Mouse (Mus musculus) heart, adult 8-10 months (tissue): ENCODE data around the gene Actb. TPM values are rescaled to one million over a fixed set of nuclear protein-coding genes. Genes with fewer than 3 reads are reported as not detected.
"Not testable (repeated sequence)": the region's sequence is repeated elsewhere in the genome, so short reads cannot be mapped to it uniquely, and the experiment has no call there.

ENCODE experiments used
- DNase-seq: peaks from one replicate; pipeline ENCODE4 v3.0.0; 2022; ENCODE audit warnings: low spot score
- total RNA-seq, 4 experiments: library from RNA; stranded (reverse); gene quantifications; 2 replicates each; pipeline ENCODE4 v1.2.4; 2022

The Actb gene
- total RNA-seq, 4 experiments from 2014 or later: 461 to 845 (median 654) TPM

DNA sequence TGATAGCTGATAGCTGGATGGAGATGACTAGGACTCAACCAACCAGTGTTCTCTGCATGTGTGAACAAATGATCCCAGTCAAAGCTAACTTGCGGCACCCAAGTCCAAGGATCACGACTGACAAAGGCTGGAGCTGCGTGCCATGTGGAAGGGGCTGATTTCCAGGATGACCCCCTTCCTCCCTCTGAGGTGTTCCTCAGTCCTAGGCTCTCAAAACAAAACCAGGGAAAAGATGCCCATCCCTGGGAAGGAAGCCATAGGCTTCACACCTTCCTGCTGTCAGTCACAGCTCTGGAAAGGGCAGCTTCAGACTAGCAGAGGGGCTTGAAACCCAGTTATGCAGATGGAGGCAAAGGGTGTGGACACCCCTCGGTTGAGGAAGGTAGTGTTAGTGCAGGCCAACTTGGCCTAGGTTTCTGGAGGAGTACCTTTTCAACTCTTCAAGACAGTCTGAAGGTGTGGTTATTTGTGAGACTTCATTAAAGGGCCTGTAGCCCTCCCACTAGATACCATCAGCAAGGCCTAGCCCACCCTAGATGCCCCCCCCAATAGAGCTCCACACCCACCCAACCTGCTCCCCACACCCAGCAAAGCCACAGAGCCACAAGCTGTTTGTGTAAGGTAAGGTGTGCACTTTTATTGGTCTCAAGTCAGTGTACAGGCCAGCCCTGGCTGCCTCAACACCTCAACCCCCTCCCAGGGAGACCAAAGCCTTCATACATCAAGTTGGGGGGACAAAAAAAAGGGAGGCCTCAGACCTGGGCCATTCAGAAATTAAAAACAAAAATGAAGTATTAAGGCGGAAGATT is 3.8 kb downstream of the Actb start:
- DNase-seq: no peak

DNA sequence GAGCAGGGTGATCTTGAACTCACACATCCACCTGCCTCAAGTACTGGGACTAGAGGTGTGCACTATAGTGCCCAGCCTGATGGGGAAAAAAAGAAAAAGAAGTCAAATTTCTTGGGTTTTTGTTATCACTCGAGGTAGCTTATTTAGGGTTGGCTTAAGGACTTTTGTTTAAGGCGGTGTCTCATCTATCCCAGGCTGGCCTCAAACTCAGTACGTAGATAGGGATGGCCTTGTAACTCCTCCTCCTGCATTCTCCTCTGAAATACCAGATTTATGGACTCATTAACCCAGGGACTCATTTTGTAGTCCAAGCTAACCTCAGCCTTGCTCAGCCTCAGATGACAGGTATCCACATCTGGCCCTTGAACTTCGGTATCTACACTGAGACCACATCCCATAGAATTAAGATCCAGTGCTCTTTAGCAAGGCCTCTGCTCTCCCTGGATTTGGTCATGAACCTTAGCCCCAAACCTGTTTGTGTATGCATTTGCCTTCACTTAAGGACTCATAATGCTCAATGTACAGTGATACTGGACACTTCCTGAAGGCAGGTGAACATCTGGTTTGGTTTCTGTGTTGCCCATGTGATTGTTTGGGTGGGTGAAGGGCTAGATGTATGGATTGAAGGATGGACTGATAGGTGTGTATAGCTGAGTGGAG is 4.6 kb downstream of the Actb start:
- DNase-seq: no peak

DNA sequence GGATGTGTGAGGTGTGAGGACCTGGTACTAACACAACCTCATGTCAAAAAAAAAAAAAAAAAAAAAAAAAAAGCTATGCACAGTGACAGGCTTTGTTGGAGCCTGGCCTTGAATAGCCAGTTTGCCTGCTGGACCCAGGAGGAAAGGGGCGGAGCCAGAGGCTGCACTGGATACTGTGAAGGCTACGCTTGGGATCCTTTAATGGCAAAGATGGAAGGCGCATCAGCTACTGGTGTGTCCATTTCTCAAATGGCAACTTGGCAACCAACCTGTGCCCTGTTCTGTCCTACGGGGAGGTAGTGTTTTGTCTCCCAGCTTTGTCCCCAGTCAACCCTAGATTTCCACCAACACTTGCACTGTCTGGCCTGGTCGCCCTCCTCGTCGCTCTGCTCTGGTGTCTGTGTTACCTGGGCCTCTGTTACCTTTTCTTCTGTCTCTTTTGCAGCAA is 5.2 kb downstream of the Actb start:
- DNase-seq: no peak

DNA sequence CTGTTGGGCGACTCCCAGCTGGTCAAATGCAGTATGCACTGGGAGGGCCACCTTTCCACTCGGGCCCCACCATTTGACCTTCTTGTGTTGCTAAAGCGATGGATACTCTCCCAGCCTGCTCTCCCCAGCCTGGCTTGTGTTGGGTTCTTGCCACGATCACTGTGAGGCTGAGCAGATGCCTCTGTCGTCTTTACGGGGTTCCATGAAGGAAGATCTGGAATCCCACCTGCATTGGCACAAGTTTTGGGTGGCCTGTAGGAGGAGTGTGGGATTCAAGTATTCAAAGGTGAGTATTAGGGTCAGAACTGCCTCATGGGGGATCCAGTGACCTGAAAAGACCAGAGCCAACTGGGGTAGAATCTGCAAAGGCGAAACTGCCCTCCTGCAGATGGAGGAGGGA is 5.9 kb downstream of the Actb start:
- DNase-seq: no peak

DNA sequence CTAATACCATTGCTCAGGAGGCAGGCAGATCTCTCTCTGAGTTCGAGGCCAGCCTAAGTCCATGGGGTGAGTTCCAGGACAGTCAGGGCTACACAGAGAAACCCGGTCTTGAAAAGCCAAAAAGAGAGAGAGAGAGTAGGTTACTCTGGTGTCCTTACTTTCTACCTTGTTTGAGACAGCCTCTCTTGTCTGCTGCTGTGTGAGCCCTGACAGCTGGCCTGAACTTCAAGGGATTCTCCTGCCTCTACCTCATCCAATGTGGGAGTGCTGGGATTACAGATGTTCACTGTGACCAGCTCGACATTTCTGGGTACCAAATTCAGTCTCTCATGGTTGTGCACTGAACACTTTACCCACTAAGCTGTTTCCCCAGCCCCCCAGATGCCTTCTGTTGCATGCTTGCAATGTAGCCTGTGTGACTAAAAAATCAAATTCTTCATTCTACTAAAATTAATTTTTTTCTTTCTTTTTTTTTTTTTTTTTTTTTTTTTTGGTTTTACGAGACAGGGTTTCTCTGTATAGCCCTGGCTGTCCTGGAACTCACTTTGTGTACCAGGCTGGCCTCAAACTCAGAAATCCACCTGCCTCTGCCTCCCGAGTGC is 6.5 kb downstream of the Actb start:
- no peak for DNase-seq

DNA sequence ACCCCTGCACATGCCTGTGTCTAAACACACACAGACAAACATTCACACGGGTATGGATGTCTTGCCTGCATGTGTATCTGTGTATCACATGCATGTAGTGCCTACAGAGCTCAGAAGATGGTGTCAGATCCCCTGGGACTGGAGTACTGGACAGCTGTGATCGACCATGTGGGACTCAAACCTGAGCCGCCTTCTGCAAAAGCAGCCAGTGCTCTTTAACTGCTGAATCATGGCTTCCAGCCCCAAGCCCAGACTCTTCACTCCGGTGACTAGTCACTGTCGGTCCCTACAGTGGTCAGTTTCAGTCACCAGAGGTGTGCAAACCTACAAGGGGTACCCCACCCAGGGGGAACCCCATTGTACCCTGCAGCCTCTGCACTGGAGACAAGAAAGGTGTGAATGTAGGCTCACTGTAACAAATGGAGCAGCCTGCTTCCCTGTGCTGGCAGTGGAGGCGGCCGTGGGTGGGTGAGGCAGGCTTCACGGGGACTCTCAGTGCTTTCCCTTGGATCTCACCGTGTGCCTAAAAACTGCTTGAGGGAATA is 7.4 kb downstream of the Actb start:
- no peak for DNase-seq

DNA sequence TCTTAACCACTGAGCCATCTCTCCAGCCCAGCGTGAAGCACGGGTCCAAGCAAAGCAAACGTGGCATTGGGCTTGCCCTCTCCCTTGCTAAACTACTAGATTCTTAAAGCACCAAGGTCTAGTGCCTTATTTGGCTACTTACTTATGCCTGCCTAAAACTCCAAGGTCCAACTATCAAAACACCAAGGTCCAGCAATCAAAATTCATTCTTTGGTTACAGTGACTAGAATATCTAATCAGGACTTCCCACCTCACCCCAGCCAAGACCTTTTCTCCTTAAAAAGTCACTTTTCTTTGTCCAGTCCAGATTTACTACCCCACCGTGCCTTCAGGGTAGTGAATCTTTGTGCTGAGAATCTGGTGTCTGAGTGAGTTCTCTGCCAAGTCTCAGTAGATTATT is 8.2 kb downstream of the Actb start:
- no peak for DNase-seq

DNA sequence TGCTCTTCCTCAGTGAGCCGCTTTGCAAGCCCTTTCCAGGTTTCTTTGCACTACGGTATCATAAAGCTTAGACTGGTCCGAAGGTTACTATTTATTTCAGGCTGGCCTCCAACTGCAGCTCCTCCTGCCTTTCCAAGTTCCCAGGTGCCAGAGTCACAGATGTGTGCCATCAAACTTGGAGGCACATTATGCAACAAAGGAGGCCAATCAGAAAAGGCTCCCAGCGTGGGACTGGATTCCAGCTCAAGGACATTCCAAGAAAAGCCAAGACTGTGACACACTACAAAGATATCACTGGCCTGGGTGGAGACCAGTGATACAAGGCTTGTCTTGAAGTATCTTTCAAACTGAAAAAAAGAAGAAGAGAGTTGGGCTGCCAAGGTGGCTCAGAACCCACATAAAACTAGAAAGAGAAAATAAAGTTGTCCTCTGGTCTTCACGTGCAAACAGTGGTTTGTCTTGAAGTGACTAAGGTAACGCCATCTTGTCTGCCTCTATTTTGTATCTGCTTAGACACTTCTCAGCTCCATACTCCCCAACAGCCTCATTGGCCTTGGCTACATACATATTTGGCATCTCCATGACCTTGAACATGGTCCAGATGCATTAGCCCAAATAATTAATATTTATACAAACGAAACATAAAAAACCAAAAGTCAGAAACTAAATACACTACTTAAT is 8.8 kb downstream of the Actb start:
- DNase-seq: no peak

DNA sequence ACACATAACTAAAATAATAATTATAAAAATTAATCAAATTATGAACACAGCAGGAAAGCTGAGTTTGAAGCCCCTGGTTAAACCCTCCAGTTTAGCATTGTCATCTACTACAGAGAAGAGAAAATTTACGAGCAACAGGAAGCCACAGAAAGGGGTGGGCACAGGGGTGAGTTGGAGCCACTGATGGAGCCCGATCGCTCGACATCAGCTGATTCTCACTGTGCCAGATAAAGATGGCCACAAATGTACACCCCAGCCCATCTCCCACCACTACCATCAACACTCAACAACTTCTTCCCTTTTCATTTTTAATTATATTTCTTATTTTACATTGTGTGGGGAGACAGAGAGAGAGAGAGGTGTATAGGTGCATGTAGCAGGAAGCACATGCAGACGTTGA is 9.8 kb downstream of the Actb start:
- DNase-seq: no peak

DNA sequence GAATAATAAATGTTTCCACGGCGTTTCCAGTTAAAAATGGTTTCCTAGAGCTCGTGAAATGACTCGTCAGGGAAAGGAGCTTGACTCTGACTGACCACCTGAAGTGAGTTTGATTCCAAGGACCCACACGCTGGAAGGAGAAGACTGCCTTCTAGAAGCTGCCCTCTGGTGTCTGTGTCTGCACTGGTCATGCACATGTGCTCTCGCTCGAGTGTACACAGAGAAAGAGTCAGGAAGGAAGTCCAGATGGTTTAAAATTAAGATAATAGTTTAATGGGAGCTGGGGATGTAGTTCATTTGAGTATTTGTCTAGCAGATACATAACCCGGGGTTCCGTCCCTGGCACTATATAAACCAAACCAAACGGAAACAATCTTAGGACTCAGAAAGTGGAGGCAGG is 10.4 kb downstream of the Actb start:
- no peak for DNase-seq

DNA sequence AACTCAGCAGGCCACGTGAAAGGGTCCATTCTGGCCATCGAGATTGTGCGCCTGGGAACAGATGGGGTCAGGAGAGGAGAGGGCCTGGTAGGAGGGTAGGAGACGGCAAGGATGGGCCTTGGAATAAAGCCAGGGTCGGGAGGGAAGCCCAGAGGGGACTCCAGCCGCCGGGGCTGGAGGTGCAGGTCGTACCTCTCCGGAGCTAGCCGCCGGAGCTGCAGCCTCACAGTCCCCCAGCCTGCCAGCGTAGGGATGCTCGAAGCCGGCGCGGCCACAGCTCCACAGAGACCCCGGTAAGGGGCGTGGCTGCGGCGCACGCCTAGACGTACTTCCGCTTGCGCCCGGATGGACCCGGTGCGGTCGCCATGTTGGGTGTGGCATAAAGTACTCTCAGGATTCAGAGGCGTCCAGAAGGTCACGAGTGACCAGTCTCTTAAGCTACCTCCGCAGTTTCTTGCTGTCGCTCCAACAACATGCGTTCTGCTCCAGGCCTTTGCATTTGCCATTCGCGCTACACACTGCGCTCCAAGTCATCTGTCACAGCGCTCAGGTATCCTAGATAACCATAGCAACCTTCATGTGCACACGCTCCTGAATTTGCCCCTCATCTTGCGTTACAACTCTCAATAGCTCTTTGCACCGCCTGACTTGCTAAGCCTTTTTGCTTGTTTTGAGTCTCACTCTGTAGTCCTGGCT is 11.5 kb downstream of the Actb start, which contains the start of gene Fbxl18:
Fbxl18 (minus strand) TSS at position 504 of the 696 bp plus-strand sequence.
- peak; percentile 90 for DNase-seq

DNA sequence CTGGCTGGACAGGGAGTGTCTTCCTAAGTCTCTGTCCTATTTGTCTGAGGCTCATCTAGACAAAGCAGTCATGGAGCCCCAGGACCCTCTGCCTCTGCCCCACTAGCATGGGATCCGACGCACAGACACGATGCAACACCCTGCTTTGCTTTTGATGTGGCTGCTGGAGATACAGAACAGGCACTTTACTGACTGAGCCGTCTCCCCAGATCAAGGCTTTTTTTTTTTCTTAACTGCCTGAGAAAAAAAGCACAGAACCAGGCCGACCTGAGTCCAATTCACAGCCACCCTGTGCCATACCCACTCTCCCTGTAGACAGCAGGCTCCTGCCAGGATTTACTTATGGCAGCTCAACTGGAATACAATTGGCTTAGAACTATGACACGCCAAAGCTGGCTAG is 15.2 kb downstream of the Actb start:
- no peak for DNase-seq

DNA sequence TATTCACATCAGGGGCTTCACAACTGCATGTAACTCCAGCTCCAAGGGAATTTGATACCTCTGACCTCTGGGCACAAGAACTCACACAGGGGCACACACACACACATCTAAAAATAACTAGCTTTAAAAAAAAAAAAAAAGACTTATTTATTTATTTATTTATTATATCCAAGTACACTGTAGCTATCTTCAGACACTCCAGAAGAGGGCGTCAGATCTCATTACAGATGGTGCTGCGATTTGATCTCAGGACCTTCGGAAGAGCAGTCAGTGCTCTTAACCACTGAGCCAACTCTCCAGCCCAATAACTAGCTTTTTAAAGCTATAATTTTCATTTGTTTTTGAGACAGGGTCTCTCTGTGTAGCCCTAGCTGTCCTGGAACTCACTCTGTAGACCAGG is 19.0 kb downstream of the Actb start:
- DNase-seq: not testable (repeated sequence)

DNA sequence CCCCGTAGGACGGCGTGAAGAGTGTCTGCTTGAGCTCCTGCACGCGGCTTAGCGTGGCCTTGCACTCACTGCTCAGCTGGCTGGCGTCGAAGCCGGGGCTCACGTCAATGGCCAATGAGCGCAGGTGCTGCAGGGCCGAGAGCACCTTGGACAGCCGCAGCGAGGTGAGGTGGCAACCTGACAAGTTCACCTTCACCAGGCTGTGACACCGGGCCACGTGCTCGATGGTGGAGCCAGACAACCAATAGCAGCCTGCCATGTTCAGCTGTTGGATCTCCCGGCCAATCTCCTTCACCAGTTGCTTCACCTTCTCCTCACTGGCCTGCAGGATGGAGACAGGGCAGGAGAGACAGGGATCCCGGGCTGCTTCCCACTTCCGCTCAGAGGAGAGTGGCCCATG is 19.8 kb downstream of the Actb start:
- no peak for DNase-seq

DNA sequence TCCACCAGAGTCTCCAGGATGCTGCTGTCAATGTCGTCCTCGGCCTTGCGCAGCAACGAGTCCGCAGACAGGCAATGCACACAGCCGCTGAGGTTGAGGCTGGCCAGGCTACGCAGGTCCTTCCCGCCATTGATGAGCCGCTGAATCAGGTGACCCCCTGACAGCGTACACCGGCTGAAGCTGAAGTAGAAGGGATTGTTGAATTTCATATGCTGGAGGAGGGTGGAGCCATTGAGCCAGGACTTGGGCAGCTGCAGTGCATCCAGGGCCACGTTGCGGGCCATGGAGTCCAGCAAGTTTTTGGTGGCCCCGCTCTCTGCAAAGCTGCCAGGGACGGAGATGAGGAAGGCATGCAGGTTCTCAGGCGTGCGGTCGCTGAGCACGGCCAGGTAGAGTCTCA is 20.4 kb downstream of the Actb start:
- DNase-seq: no peak

DNA sequence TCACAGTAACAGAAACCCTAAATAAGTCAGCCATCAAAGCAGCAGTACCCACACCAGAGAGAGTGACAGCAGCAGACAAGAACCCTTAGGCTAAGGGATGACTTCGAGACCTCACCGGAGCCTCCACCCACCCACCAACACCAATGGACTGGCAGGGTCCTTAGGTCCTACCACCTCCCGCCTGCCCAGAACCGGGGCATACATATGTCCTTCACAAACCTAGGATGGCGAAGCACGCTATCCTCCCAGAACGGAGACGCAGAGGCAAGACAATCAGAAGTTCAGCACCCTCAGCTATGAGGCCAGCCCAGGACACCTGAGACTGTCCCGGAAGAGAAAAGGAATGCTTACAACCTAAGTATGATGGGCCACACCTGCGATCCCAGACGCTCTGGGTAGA is 24.1 kb downstream of the Actb start:
- no peak for DNase-seq

DNA sequence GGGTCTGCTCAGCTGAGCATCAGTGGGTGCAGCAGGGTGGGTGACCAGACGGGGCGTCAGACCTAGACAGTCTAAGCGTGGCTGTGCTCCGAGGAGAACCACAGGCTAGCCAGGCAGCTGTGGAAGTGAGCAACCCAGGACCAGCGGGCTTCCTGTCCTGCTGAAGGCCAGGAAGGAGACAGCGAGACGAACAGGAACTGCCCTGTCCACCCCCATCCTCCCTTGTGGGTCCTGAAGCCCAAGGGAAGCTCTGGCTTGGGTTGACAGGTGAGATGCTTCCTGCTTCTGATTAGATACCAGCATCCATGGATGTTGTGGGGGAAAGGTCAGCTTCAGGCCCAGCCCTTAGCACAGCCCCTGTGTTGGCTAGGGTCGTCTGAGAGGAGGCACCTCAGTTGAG is 24.6 kb downstream of the Actb start:
- no peak for DNase-seq

DNA sequence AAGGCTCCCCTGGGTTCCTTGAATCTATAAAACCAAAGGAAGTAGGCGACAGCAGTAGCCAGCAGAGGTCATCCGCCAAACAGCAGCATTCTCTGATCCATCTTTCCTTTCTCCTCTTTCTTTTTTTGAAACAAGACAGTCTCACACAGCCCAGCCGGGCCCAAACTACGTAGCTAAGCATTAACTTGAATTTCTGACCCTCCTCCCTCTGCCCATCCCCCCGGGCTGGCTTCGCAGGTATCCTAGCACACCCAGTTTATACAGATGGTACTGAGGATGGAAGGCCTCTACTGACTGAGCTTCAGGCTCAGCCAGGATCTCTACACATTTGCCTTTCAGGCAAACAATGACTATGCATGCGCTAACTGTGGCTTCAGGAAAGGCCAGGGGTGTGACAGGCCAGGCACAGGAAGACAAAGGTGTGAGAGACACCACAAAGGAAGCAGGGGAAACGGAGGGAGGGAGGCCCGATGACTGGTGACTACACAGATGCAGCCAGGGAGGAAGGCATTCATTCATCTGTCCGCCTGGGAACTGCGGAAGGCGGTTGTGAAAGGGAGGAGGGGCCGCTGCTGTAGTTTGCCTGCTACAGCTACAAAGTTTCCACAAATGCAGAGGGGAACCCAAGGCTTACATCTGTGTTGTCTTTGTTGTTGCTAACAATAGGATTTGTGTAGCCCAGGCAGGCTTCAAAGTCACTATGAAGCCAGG is 25.6 kb downstream of the Actb start:
- DNase-seq: peak; percentile 62

DNA sequence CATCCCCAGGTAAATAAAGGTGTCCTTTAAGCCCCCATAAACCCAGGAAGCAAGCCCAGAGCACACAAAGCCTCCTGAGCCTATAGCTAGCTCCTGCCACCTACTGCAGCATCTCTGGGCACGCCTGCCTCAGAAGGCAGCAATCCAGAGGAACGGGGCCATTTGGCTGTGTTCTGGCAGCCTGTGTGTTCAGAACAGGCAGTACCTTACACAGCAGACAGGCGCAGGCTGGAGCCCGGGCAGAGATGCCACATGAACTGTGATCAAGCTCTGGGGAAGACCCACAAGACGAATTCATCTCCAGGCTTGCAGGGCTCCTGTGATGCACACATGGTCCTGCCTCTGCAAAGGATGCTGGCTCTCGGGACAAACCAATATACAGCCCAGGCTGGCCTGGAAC is 26.3 kb downstream of the Actb start:
- DNase-seq: no peak

DNA sequence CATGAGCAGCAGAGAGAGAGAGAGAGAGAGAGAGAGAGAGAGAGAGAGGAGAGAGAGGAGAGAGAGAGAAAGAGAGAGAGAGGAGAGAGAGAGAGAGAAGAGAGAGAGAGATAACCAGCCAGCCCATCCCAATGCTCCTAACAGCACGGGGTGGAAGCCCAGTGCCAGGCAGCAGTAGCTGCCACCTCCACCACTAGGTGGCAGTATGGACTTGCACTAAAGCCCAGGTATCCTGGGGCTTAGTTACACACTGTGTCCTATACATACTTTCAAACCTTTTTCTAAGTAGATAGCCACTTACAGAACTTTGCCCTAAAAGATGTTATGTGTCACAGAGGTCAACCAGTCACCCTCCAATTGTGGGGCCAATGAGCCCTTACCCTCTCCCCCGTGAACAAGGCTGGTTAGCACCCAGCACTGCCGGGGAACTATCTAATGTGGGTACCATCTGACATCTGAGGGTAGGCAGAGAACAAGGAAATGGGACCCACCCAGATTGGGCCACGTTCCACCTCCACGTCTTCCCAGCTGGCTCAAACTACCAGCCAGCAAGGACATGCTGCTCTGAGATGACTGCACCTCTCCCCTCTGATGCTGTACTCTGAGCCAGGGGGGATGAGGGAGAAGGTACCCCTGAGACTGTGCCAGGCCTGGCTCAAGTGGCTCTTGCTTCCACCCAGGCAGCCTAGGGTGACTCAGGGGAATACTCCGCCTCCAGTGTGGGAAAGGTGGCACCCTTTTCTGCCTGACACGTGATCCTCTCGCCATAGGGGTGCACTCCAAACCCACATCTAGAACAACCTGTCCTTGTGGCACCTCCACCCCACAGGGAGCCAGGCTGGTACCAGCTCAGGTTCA is 27.0 kb downstream of the Actb start:
- DNase-seq: peak; percentile 79
